Mouse (Mus musculus): ENCODE measurements at regions not wholly inside any gene's neighbourhood (a gene's known extent, or its start where the extent isn't known, plus 50 kb on each side); places are given as distances from the start of the nearest gene placed in this dataset.

- no peak for DNase-seq (ENCODE audit: low spot score in 2 of 2)
Measured at GRCm38 (mm10) chr5:126328276-126328675, 796.7 kb downstream of the Tmem132b start.

- no peak for DNase-seq (ENCODE audit: low spot score in 2 of 2)
Measured at GRCm38 (mm10) chr5:126335091-126335490, 803.5 kb downstream of the Tmem132b start.

GRCm38 (mm10) chr5:126335553-126336520, 804.3 kb downstream of the Tmem132b start:
- no peak for DNase-seq (ENCODE audit: low spot score in 2 of 2)

GRCm38 (mm10) chr5:126337884-126338283, 806.3 kb downstream of the Tmem132b start:
- no peak for DNase-seq (ENCODE audit: low spot score in 2 of 2)

- DNase-seq (ENCODE audit: low spot score in 2 of 2), result no peak
Measured at GRCm38 (mm10) chr5:126343570-126343969, 812.0 kb downstream of the Tmem132b start.

- no peak for DNase-seq (ENCODE audit: low spot score in 2 of 2)
Measured at GRCm38 (mm10) chr5:126350936-126351335, 819.4 kb downstream of the Tmem132b start.

- no peak for DNase-seq (ENCODE audit: low spot score in 2 of 2)
Measured at GRCm38 (mm10) chr5:126369436-126369835, 837.9 kb downstream of the Tmem132b start.

- no peak for DNase-seq (ENCODE audit: low spot score in 2 of 2)
Measured at GRCm38 (mm10) chr5:126392306-126392705, 849.3 kb upstream of the Tmem132c start.

- DNase-seq (ENCODE audit: low spot score in 2 of 2), result no peak
Measured at GRCm38 (mm10) chr5:126395331-126395730, 846.3 kb upstream of the Tmem132c start.

- DNase-seq (ENCODE audit: low spot score in 2 of 2), result no peak
Measured at GRCm38 (mm10) chr5:126431748-126432147, 809.9 kb upstream of the Tmem132c start.

GRCm38 (mm10) chr5:126438696-126439095, 802.9 kb upstream of the Tmem132c start:
- no peak for DNase-seq (ENCODE audit: low spot score in 2 of 2)

- DNase-seq (ENCODE audit: low spot score in 2 of 2), result no peak
Measured at GRCm38 (mm10) chr5:126440516-126440915, 801.1 kb upstream of the Tmem132c start.

GRCm38 (mm10) chr5:126475761-126476160, 765.8 kb upstream of the Tmem132c start:
- no peak for DNase-seq (ENCODE audit: low spot score in 2 of 2)

GRCm38 (mm10) chr5:126522076-126522475, 719.5 kb upstream of the Tmem132c start:
- no peak for DNase-seq (ENCODE audit: low spot score in 2 of 2)

- no peak for DNase-seq (ENCODE audit: low spot score in 2 of 2)
Measured at GRCm38 (mm10) chr5:126525863-126526262, 715.7 kb upstream of the Tmem132c start.

- no peak for DNase-seq (ENCODE audit: low spot score in 2 of 2)
Measured at GRCm38 (mm10) chr5:126530806-126531527, 710.6 kb upstream of the Tmem132c start.

GRCm38 (mm10) chr5:126531528-126531894, 710.1 kb upstream of the Tmem132c start:
- no peak for DNase-seq (ENCODE audit: low spot score in 2 of 2)

- DNase-seq (ENCODE audit: low spot score in 2 of 2), result no peak
Measured at GRCm38 (mm10) chr5:126531975-126532374, 709.6 kb upstream of the Tmem132c start.

GRCm38 (mm10) chr5:126538072-126538471, 703.5 kb upstream of the Tmem132c start:
- no peak for DNase-seq (ENCODE audit: low spot score in 2 of 2)

GRCm38 (mm10) chr5:126544261-126544976, 697.2 kb upstream of the Tmem132c start:
- DNase-seq (ENCODE audit: low spot score in 2 of 2), result no peak

- no peak for DNase-seq (ENCODE audit: low spot score in 2 of 2)
Measured at GRCm38 (mm10) chr5:126547841-126548240, 693.8 kb upstream of the Tmem132c start.

- DNase-seq (ENCODE audit: low spot score in 2 of 2), result no peak
Measured at GRCm38 (mm10) chr5:126551676-126552075, 689.9 kb upstream of the Tmem132c start.
